Mouse (Mus musculus): ENCODE results near the gene Mtif3.

Mtif3 gene

GRCm38 (mm10) chr5:146916273-146916672 is 47.3 kb downstream of the Mtif3 start:
- DNase-seq (ENCODE audit: low spot score in 2 of 2): no peak

- peak in 1 of 2 experiments; percentile 60 for DNase-seq (ENCODE audit: low spot score in 2 of 2)
Measured at GRCm38 (mm10) chr5:146914088-146914766, 49.4 kb downstream of the Mtif3 start.

DNA sequence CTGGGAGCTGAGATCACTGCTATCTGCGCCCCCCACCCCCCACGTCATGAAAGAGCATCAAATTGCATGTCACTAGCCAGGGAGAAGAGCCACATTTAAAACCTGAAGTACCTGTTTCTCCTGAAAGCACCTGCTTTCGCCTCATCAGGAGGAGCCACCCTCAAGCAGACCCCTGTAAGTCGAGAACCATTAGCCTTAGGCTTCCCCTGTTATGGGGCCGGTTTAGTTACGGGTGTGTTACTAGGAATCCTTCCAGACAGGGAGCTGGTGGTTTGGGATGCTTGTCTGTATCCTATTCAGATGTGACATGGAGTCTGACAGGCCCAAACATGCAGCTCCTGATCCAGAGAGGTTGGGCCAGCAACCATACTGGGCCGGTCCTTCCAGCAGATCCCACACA is 50.2 kb downstream of the Mtif3 start:
- DNase-seq (ENCODE audit: low spot score in 2 of 2): no peak

- DNase-seq (ENCODE audit: low spot score in 2 of 2): no peak
Measured at GRCm38 (mm10) chr5:146912206-146912605, 51.4 kb downstream of the Mtif3 start.

GRCm38 (mm10) chr5:146908629-146909028 is 55.0 kb downstream of the Mtif3 start:
- no peak for DNase-seq (ENCODE audit: low spot score in 2 of 2)

DNA sequence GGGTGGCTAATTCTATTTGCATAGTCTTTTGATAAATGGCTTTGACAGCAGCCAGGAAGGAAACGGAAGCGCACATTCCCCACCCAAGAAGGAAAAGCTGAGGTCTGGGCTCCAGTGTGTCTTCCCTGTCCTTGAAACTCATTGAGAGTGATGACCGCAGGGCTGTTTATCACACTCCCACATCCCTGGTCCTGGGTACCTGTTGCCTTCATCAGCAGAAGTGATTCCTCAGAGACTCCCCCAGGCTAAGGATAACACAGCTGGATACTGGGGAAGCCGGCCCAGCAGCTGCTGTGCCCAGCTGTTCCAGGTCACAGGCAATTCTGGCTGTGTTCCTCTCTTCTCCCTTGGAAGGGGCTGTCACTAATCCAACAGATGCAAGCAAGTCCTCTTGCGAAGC is 56.1 kb downstream of the Mtif3 start:
- DNase-seq (ENCODE audit: low spot score in 2 of 2): no peak

DNA sequence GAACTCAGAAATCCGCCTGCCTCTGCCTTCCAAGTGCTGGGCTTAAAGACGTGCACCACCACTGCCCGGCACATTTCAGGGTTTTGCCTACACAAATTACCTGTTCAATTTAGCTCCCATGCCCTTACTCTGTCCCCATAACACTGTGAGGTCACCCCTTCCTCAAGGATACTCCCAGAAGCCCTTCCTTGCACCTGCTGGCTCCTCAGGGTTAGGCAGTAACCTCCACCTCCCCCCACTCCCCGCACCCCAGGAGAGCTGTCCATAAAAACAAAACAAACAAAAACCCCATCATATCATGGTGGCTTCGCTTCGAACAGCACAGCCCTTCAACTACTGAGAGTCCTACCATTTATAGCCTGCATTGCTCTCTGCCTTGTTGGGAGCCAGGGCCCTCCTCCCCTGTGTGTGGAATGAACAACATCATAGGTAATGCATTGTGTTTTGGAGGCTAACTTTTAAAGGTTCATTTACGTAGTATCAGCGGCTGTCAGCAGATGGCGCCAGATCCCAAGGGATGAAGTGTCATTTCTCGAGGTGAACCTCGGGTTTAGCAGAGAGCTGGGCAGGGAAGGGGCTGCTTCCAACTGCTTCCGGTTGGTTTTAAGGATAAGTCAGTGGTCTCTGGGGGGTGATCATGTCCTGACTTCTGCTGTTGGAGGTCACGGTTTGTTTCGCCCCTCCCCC is 58.0 kb downstream of the Mtif3 start:
- peak in 1 of 2 experiments; percentile 71 for DNase-seq (ENCODE audit: low spot score in 2 of 2)

DNA sequence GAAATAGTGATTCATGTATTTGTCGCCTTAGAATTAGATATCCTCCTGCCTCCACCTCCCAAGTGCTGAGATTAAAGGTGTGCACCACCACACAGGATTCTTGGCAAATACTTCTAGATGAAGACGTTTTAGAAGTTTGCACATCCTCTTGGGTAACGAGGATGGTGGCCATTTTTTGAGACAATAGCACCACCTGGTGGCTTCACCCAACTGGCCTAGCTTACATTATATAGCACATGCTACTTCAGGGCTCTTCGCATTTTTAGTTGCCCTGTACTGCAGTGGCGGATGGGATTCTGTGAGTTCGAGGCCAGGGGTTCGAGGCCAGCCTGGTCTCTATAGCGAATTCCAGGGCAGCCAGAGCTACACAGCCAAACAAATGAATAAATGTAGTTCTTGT is 59.2 kb downstream of the Mtif3 start:
- DNase-seq (ENCODE audit: low spot score in 2 of 2): peak; percentile 53 to 76
